Mouse (Mus musculus) neural tube, embryonic 11.5 days (tissue): ENCODE measurements at regions not wholly inside any gene's neighbourhood (a gene's known extent, or its start where the extent isn't known, plus 50 kb on each side); places are given as distances from the start of the nearest gene placed in this dataset.
A peak's percentile ranks its signal among the peaks of the same experiment; 100 is the strongest.

ENCODE experiments used
- ATAC-seq: fragments of 200-750 bp; cut with Nextera tagmentation; 2 replicates; pipeline ENCODE4 v1.8.0; 2017; ENCODE audit warnings: moderate number of reproducible peaks, mild to moderate bottlenecking, moderate TSS enrichment, moderate library complexity; ENCODE audit not compliant: insufficient read depth, low FRiP score, low TSS enrichment
- DNase-seq: peaks from one replicate; pipeline ENCODE4 v3.0.0-alpha.2; 2015; ENCODE audit warnings: low spot score
- H3K27ac ChIP-seq: fragments of 300-500 bp; sonication (generic); 2 replicates; pipeline ENCODE4 v1.5.1; 2014; ENCODE audit warnings: low read depth, mild to moderate bottlenecking, low read length
- H3K27me3 ChIP-seq: fragments of 300-500 bp; sonication (generic); 2 replicates; pipeline ENCODE4 v1.6.1; 2014; ENCODE audit warnings: mild to moderate bottlenecking, low read length, mixed read lengths; ENCODE audit not compliant: control insufficient read depth, insufficient read depth
- H3K36me3 ChIP-seq: fragments of 300-500 bp; sonication (generic); 2 replicates; pipeline ENCODE4 v1.6.1; 2014; ENCODE audit warnings: mild to moderate bottlenecking, low read length, moderate library complexity, mixed read lengths; ENCODE audit not compliant: control insufficient read depth, insufficient read depth
- H3K4me1 ChIP-seq: fragments of 300-500 bp; sonication (generic); 2 replicates; pipeline ENCODE4 v1.6.1; 2014; ENCODE audit warnings: low read length, mixed read lengths; ENCODE audit not compliant: control insufficient read depth, insufficient read depth
- H3K4me2 ChIP-seq: fragments of 300-500 bp; sonication (generic); 2 replicates; pipeline ENCODE4 v1.6.1; 2014; ENCODE audit warnings: low read depth, mild to moderate bottlenecking, moderate library complexity
- H3K4me3 ChIP-seq: fragments of 300-500 bp; sonication (generic); 2 replicates; pipeline ENCODE4 v1.5.1; 2014; ENCODE audit warnings: low read depth, low read length
- H3K9ac ChIP-seq: fragments of 300-500 bp; sonication (generic); 2 replicates; pipeline ENCODE4 v1.6.1; 2014; ENCODE audit warnings: mild to moderate bottlenecking, low read length
- H3K9me3 ChIP-seq: fragments of 300-500 bp; sonication (generic); 2 replicates; pipeline ENCODE4 v1.6.1; 2016; ENCODE audit warnings: low read length; ENCODE audit not compliant: control insufficient read depth
- WGBS: fragments of 180-500 bp; shearing (Covaris S2); extraction: QIAGEN DNeasy Blood & Tissue Kit; methylation state at CpG from one replicate; pipeline ENCODE4 v1.1.7; 2014; 5-methylcytosine and 5-hydroxymethylcytosine counted together

DNA sequence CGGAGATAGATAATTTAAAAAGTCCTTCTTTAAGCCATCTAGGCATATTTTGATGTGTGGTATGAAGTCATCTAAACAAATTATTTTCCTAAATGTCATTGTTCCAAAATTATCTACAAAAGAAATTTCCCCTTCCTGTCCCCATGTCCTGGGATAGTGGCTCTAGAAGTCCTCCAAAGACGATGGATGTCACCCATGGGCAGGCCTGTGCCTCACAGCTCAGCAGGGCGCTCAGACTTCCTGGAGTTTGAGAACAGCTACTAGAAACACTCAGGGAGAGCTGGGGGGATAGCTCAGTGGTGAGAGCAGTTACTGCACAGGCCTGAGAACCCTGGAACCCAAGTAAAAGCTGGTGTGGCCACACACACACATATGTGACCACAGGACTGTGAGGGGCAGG is 193.5 kb upstream of the Cops8 start:
- Histone ChIP-seq H3K4me2 (no peak overlapping the region), H3K4me3 (no peak overlapping the region), H3K27me3 (no peaks in the 10 kb centered on the region), H3K4me1 (peaks cover 6% of the 10 kb centered on the region; the same call in 1 of the 2 replicates), H3K9ac (no peak overlapping the region), H3K27ac (no peak overlapping the region), H3K9me3 (no peaks in the 10 kb centered on the region), H3K36me3 (no peaks in the 10 kb centered on the region)
- WGBS = 87% methylated on average over 3 of the region's 3 CpGs
- ATAC-seq (no peak), DNase-seq (no peak)

DNA sequence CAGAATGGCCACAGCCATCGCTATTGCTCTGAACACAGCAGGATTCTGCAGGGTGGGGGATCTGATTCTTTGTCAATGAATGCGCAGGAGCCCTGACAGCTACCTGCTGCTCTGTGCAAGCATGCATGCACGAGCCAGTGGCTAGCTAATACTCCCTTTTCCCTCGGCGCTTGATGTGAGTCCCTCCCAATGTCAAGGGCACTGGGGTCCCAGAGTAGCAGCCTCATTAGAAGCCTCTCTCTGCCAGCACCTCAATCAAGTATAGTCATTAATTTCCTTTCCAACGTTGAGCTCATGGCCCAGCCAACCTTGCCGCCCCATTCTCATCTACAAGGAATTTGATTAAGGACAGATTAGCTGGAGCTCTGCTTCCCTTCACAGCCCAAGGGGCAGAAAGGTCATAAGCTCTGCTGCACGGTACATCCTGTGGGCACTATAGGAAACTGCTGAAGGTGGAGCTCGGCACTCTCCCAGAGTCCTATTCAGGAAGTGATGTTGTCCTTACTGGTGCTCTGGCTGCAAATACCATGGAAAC is 190.2 kb upstream of the Cops8 start:
- no peaks in the 10 kb centered on the region for H3K36me3 ChIP-seq
- H3K4me3 ChIP-seq = no peak overlapping the region
- no peaks in the 10 kb centered on the region for H3K4me1 ChIP-seq
- H3K27ac ChIP-seq = no peak overlapping the region
- WGBS = 63% methylated on average over 9 of the region's 9 CpGs
- no peaks in the 10 kb centered on the region for H3K9me3 ChIP-seq
- ATAC-seq = no peak
- no peak overlapping the region for H3K9ac ChIP-seq
- no peak for DNase-seq
- H3K27me3 ChIP-seq = no peaks in the 10 kb centered on the region
- no peak overlapping the region for H3K4me2 ChIP-seq

DNA sequence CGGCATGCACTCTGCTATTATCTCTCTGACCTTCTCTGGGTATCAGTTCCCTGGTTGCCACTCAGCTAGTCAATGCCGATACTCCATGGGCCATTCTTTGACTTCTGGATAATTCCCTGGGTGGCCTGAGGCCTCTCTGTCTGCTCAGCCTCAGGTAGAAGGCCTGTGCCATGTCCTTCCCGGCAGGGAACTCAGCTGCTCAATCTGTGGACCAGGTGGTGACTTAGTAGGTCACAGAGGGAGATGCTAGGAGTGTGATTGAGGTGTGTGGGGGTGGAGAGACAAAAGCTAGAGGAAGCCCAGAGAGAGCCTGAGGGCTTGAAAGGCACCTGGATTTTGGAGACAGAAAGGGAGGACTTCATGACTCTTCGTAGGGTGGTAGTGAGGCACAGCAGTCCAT is 188.0 kb upstream of the Cops8 start:
- no peak overlapping the region for H3K4me3 ChIP-seq
- DNase-seq (no peak), ATAC-seq (no peak)
- no peaks in the 10 kb centered on the region for H3K4me1 ChIP-seq
- H3K27ac ChIP-seq = no peak overlapping the region
- no peaks in the 10 kb centered on the region for H3K36me3 ChIP-seq
- H3K27me3 ChIP-seq = no peaks in the 10 kb centered on the region
- 92% methylated on average over 4 of the region's 4 CpGs for WGBS
- no peaks in the 10 kb centered on the region for H3K9me3 ChIP-seq
- no peak overlapping the region for H3K4me2 ChIP-seq
- no peak overlapping the region for H3K9ac ChIP-seq

DNA sequence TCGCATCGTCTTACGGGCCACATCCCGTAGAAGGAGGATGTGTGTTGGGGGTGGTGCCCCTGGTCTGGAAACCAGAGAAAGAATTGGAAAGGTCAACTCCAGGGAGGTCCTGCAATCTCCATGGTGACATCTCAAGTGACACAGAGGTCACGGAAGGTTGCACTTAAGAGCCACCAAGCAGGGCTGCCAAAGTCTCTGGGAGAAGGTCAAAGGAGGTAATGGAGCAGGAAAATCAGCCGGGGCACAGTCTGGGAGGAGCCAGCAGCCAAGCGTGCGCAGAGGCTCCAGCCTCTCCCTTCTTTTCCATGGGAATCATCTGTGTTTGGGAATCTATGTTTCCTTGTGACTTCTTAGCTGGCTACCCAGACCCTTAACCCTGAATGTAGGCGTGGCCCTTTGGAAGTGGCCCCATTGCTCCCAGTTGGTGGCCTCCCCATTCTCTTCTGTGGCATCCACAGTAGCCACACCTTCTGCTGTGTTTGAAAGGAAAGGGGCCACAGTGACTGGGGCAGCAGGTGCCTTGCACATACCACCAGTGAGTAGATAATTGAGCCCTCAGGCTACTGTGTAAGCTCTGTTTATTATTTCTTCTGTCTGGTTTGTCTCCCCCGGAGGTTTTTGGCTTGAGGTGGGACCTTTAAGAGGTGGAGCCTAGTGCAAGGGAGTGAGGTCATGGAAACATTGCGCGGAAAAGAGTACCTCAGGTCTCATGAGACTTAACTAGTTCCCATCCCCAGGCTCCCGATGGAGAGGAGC is 178.5 kb upstream of the Cops8 start:
- Histone ChIP-seq H3K27me3 (no peaks in the 10 kb centered on the region), H3K4me1 (peaks cover 9% of the 10 kb centered on the region; the same call in 1 of the 2 replicates), H3K4me2 (no peak overlapping the region), H3K36me3 (no peaks in the 10 kb centered on the region), H3K9ac (no peak overlapping the region), H3K9me3 (no peaks in the 10 kb centered on the region), H3K27ac (0 out of 2 replicates have a peak overlapping the region, but pooled peaks have one; percentile 6), H3K4me3 (no peak overlapping the region)
- 17% methylated on average over 13 of the region's 13 CpGs for WGBS
- DNase-seq = peak; percentile 40
- no peak; the same call in 1 of the 2 replicates for ATAC-seq

DNA sequence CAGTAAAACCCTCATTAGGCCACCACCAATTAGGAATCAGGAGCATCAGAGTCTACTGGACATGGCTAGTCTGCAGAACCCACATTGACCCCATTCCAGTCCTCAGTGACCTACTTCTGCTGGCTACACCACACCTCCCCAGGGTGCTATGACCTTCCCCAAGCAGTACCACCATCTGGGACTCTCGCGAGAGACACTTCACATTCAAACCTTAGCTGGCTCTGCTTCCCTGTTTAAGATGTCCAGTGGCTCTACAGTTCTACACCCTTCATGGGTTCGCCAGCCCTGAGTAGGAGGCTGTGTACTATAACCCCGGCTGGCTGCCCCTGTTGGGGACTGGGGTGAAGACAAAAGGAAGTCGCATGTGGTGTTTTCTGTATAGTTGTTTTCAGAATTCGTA is 174.4 kb upstream of the Cops8 start:
- WGBS = 93% methylated on average over 6 of the region's 6 CpGs
- H3K27me3 ChIP-seq = no peaks in the 10 kb centered on the region
- H3K9me3 ChIP-seq = no peaks in the 10 kb centered on the region
- no peak overlapping the region for H3K4me2 ChIP-seq
- H3K36me3 ChIP-seq = no peaks in the 10 kb centered on the region
- no peak overlapping the region for H3K4me3 ChIP-seq
- ATAC-seq (no peak), DNase-seq (no peak)
- no peak overlapping the region for H3K9ac ChIP-seq
- no peak overlapping the region for H3K27ac ChIP-seq
- H3K4me1 ChIP-seq = peaks cover 9% of the 10 kb centered on the region; the same call in 1 of the 2 replicates

DNA sequence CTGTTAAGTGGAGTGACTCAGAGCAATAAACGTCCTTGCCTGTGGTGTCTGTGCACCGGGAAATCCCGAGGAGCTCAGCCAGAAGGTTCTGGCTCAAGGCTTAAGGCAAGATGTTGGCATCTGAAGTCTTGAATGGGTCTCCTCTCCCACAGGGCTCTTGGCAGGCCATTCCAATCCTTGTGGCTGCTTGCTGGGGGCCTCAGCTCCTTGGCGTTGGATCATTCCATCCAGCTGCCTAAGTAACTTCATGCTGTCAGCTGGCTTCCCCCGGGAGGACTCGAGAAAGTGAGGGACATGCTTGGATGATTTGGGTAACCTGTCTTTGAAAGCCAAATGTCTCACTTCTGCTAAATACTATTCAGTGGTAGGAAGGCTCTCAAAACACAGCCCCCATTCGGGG is 174.0 kb upstream of the Cops8 start:
- H3K4me2 ChIP-seq = no peak overlapping the region
- H3K4me3 ChIP-seq = no peak overlapping the region
- no peak overlapping the region for H3K9ac ChIP-seq
- peaks cover 9% of the 10 kb centered on the region; the same call in 1 of the 2 replicates for H3K4me1 ChIP-seq
- WGBS = 89% methylated on average over 7 of the region's 7 CpGs
- H3K27ac ChIP-seq = no peak overlapping the region
- ATAC-seq (no peak), DNase-seq (no peak)
- H3K36me3 ChIP-seq = no peaks in the 10 kb centered on the region
- no peaks in the 10 kb centered on the region for H3K9me3 ChIP-seq
- H3K27me3 ChIP-seq = no peaks in the 10 kb centered on the region

DNA sequence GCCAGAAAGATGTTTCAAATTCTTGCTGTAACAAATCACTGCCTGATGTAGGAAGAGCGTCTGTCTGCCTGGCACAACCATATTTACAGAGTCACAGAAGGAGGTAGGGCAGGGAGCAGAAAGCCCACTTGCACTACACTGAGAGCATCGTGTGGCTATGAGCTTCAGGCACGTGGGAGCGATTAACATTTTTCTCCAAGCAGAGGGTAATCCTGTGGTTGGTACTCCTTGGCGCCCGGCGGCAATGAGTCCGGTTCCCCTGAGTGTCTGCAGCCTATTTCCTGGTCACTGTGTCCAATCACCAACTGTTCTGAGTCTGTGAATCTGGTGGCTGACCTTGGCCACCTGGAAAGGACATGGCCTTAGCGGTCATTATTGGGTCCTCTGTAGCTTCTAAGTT is 172.3 kb upstream of the Cops8 start:
- Histone ChIP-seq H3K4me1 (no peaks in the 10 kb centered on the region), H3K27me3 (no peaks in the 10 kb centered on the region), H3K4me2 (no peak overlapping the region), H3K9me3 (no peaks in the 10 kb centered on the region), H3K4me3 (no peak overlapping the region), H3K36me3 (no peaks in the 10 kb centered on the region), H3K9ac (no peak overlapping the region), H3K27ac (no peak overlapping the region)
- DNase-seq (no peak), ATAC-seq (no peak)
- 82% methylated on average over 9 of the region's 9 CpGs for WGBS

DNA sequence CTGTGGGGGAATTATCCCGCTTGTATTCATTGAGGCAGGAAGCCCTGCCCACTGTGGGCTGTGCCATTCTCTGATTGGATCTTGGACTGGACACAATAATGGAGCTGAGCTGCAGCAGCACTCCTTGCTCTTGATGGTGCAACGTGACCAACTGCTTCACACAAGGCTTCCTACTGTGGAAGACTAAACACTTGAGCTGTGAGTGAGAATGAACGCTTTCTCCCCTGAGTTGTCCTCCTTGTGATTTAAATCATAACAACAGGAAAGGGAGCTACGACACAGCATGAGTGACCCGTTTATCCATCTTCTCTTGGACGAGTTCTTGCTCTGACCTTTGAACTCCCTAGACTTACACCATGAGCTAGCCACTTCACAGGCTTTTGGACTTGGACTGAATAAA is 171.0 kb upstream of the Cops8 start:
- WGBS = 70% methylated on average over 6 of the region's 6 CpGs
- ATAC-seq (no peak), DNase-seq (no peak)
- Histone ChIP-seq H3K4me3 (no peak overlapping the region), H3K4me2 (no peak overlapping the region), H3K4me1 (no peaks in the 10 kb centered on the region), H3K9me3 (no peaks in the 10 kb centered on the region), H3K27me3 (no peaks in the 10 kb centered on the region), H3K36me3 (no peaks in the 10 kb centered on the region), H3K27ac (no peak overlapping the region), H3K9ac (no peak overlapping the region)

DNA sequence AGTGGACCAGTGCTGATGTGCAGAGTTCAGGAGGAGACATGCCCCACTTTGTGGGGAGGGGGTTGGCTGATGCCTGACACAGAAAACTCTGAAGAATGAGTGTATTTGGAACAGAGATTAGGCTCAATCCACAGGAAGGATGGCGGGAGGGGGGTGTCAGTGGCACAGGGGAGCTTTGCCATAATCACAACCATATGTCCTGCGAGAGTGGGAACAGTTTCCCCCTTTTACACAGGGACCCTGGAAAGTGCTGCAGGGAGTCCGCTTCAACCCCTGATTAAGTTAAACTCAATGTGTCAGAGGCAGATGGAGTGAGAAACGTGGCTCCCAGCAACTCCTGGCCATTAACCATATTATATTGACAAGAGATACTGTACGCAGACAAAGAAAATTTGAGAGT is 168.9 kb upstream of the Cops8 start:
- Histone ChIP-seq H3K36me3 (no peaks in the 10 kb centered on the region), H3K9ac (no peak overlapping the region), H3K9me3 (no peaks in the 10 kb centered on the region), H3K4me3 (no peak overlapping the region), H3K4me1 (no peaks in the 10 kb centered on the region), H3K27ac (no peak overlapping the region), H3K4me2 (no peak overlapping the region), H3K27me3 (no peaks in the 10 kb centered on the region)
- WGBS = 71% methylated on average over 5 of the region's 5 CpGs
- ATAC-seq (no peak), DNase-seq (no peak)
